Mouse (Mus musculus) limb, embryonic 12.5 days (tissue): ENCODE measurements around the gene Snai1. TPM values are rescaled to one million over a fixed set of nuclear protein-coding genes. Genes with fewer than 3 reads are reported as not detected.
A peak's percentile ranks its signal among the peaks of the same experiment; 100 is the strongest.

ENCODE experiments used
- ATAC-seq: fragments of 200-750 bp; cut with Nextera tagmentation; 2 replicates; pipeline ENCODE4 v1.8.0; 2017; ENCODE audit warnings: low read depth, moderate TSS enrichment; ENCODE audit not compliant: insufficient number of reproducible peaks, insufficient read depth, low FRiP score, low TSS enrichment
- H3K27ac ChIP-seq: fragments of 300-500 bp; sonication (generic); 2 replicates; pipeline ENCODE4 v1.5.1; 2016; ENCODE audit warnings: mild to moderate bottlenecking, moderate library complexity
- H3K27me3 ChIP-seq: fragments of 300-500 bp; sonication (generic); 2 replicates; pipeline ENCODE4 v1.6.1; 2016; ENCODE audit warnings: mild to moderate bottlenecking, moderate library complexity
- H3K36me3 ChIP-seq: fragments of 300-500 bp; sonication (generic); 2 replicates; pipeline ENCODE4 v1.6.1; 2016; ENCODE audit warnings: mild to moderate bottlenecking, moderate library complexity
- H3K4me1 ChIP-seq: fragments of 300-500 bp; sonication (generic); replicated peaks from 2 replicates; pipeline ENCODE4 v1.6.1; 2016
- H3K4me2 ChIP-seq: fragments of 300-500 bp; sonication (generic); 2 replicates; pipeline ENCODE4 v1.6.1; 2016; ENCODE audit warnings: mild to moderate bottlenecking, moderate library complexity
- H3K4me3 ChIP-seq: fragments of 300-500 bp; sonication (generic); replicated peaks from 2 replicates; pipeline ENCODE4 v1.5.1; 2016; ENCODE audit warnings: mild to moderate bottlenecking
- H3K9ac ChIP-seq: fragments of 300-500 bp; sonication (generic); replicated peaks from 2 replicates; pipeline ENCODE4 v1.6.1; 2016; ENCODE audit warnings: mild to moderate bottlenecking, moderate library complexity
- H3K9me3 ChIP-seq: fragments of 300-500 bp; sonication (generic); 2 replicates; pipeline ENCODE4 v1.6.1; 2016; ENCODE audit warnings: mild to moderate bottlenecking, moderate library complexity
- WGBS: fragments of 180-500 bp; shearing (Covaris S2); methylation state at CpG from one replicate; pipeline ENCODE4 v1.1.7; 2016; 5-methylcytosine and 5-hydroxymethylcytosine counted together
- polyA plus RNA-seq: library from polyadenylated mRNA; unstranded; fragments of >200 nt; fragmentation: Nextera tagmentation; extraction: Ambion mirVana; gene quantifications from 2 replicates; pipeline ENCODE4 v1.2.1, GENCODE M21; 2016

Snai1 gene
- polyA plus RNA-seq, 1 experiment from 2014 or later, result 69.0 TPM

GRCm38 (mm10) chr2:167588774-167589577 is 51.0 kb downstream of the Snai1 start:
- Histone ChIP-seq H3K4me1 (peaks cover 49% of the 10 kb centered on the region), H3K36me3 (no peaks in the 10 kb centered on the region), H3K4me3 (no peak overlapping the region), H3K27ac (peak overlapping the region; percentile 50; the same call in 1 of the 2 replicates), H3K9me3 (no peaks in the 10 kb centered on the region), H3K9ac (peak overlapping the region; percentile 28; the same call in 1 of the 2 replicates), H3K4me2 (peak overlapping the region; percentile 27), H3K27me3 (no peaks in the 10 kb centered on the region)
- 16% methylated on average over 21 of the region's 21 CpGs for WGBS
- ATAC-seq, result no peak

Other genes starting within 250 kb of the Snai1 start
- gene B4galt5, start 189.0 kb upstream of the Snai1 start, polyA plus RNA-seq, result 11.4 and 14.1 TPM in 2 replicates
- 24.9 and 27.0 TPM in 2 replicates for gene Slc9a8, start 116.5 kb upstream of the Snai1 start, polyA plus RNA-seq
- 99.2 and 101 TPM in 2 replicates for gene Rnf114, start 45.5 kb upstream of the Snai1 start, polyA plus RNA-seq
- 14.9 and 15.1 TPM in 2 replicates for gene Spata2, start 45.3 kb upstream of the Snai1 start, polyA plus RNA-seq
- gene Ube2v1, start 93.9 kb downstream of the Snai1 start, polyA plus RNA-seq, result 264 and 267 TPM in 2 replicates
- 7.5 and 11.9 TPM in 2 replicates for gene Gm20431, start 123.3 kb downstream of the Snai1 start, polyA plus RNA-seq
- gene Cebpb, start 150.7 kb downstream of the Snai1 start, polyA plus RNA-seq, result 3.7 and 4.0 TPM in 2 replicates
- 39.3 and 40.8 TPM in 2 replicates for gene Tmem189, start 151.6 kb downstream of the Snai1 start, polyA plus RNA-seq